Mouse (Mus musculus): ENCODE data around the gene Zfp940.
"Not testable (repeated sequence)": the region's sequence is repeated elsewhere in the genome, so short reads cannot be mapped to it uniquely, and the experiment has no call there.

The Zfp940 gene

DNA sequence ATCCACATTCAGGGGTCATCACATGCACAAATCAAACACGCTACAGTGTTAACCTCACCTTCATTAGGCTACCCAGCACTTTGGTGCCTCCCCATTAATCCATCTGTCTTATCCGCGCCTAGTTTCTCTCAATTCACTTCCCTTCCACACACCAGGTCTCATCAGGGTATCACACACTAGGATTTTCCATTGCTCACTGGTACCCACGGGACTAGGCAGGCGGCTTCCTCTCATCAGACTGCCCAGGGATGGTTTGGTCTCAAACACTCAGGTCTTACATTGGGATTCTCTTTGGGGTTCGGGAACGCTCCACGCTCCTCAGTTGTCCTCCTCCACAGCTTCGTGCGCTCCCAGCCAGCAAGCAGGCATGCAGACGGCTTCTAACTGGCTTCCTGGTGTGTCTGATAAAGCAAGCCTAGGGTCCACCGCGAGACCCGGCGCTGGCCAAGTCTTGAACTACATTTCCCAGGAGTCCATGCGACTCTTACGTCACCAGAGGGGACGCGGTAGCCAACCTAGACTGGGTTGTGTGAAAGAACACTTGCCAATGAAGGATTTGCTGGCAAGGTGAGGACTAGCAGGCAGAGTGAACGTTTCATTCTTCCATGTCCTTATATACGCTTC lies at the start of gene Zfp940:
Gene Zfp940 (minus strand): TSS at position 451 of the 624 bp plus-strand sequence.
- peak; percentile 94 to 96 for DNase-seq

DNA sequence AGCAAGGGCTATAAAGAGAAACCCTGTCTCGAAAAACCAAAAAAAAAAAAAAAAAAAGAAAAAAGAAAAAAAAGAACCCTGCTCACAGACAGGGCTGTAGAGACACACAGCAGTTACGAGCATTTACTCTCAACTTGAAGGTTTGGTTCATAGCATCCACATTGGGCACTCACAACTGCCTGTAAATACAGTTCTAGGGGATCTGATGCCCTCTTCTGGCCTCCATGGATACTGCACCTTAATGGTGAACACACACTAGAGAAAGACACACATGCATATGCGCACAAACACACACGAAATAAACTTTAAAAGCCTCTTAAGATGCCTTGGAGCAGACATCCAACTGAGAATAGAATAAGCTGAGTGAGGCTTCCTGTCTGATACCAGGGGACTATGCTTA lies 44.9 kb upstream of the Zfp940 start:
- no peak for DNase-seq

- no peak for DNase-seq
Observed at GRCm38 (mm10) chr7:29892756-29893155, 39.3 kb upstream of the Zfp940 start.

- no peak for DNase-seq
Observed at GRCm38 (mm10) chr7:29890501-29890900, 37.0 kb upstream of the Zfp940 start.

- no peak for DNase-seq
Observed at GRCm38 (mm10) chr7:29880916-29881315, 27.4 kb upstream of the Zfp940 start.

DNA sequence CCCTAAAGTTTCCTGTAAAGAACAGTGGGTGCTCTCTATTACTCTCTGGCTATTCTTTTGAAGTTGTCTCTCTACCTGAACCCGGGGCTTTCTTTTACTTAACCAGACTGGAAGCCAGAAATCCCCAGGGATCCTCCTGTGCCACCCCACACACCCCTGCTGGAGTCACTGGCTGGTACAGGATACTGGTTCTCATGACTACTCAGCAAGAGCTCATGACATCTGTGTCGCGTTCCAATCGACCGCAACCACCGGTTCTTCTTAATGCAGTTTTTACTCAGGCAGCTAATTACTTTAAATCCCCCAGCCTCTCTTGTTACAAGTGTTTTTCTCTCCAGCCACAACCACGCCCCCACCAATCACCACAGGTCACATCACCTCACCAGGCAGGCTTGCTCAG lies 26.6 kb upstream of the Zfp940 start:
- no peak for DNase-seq

DNA sequence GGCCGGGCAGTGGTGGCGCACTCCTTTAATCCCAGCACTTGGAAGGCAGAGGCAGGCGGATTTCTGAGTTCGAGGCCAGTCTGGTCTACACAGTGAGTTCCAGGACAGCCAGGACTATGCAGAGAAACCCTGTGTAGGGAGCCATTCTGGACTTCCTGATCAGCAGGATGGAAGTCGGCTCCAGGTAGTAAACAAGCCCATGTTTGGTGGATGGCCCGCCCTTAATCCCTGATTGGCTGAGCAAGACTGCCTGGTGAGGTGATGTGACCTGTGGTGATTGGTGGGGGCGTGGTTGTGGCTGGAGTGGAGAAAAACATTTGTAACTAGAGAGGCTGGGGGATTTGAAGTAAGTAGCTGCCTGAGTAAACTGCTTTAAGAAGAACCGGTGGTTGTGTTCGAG lies 24.1 kb upstream of the Zfp940 start:
- DNase-seq = not testable (repeated sequence)

GRCm38 (mm10) chr7:29874256-29874655 lies 20.8 kb upstream of the Zfp940 start:
- DNase-seq = no peak

DNA sequence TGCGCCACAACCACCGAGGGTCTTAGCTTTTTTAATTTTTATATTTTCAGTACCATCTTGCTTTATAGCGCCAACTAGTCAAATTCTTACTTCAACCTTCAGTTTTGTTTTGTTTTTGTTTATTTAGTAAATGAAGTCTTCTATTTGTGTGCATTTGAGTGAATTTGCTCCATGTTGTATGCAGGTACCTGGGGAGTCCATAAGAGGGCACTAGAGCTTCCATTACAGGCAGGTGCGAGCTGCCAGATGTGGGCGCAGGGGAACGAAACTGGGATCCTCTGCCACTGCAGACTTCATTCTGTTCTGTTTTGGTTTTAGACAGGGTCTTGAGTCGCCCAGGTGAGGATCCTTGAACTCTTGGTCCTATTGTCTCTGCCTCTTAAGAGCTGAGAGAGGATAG lies 8.2 kb upstream of the Zfp940 start:
- no peak for DNase-seq

DNA sequence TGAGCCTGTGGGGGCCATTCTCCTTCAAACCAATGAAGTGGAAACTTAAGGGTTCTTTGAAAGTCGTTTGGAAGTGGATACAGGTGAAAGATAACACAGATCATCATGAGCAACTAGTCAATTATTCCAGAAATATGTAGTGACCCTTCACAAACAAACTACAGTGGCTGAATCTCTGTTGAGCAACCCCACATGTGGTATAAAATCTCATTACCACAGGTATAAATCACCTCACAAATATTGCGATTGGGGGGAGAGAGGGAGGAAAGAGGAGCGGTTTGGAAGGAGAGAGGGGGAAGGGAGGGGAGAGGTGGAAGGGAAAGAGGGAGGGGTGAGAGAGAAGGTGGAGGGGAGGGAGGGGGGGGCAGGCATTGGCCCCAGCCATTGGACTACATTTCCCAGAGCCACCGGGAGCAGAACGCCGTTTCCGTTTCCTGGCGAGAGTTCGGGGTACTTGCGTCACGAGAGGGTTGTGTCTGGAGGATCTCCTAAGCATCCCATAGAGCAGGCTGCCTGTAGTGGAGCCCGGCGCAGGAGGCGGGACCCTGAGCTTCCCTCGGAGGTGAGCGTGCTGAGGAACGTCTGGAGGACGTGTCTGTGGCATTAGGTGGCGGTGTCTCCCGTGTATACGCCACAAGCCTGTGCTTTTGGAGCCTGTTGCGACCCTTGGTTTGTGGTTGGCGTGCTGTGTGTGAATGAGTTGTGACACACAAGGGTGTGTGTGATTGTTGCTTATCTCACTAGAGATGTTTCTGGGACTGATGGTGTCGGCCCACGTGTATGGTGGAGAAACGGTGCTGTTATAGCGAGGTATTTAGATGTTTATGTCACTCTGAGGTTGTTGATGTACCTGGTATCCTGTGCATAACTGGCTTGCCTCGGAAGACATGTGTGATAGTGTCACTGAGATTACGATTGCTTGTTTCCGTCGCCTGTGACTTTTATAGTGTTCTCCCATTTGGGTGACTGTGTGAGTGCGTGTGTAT lies 6.4 kb upstream of the Zfp940 start, which contains the start of gene Zfp420:
Gene Zfp420 (plus strand): TSS at position 448 of the 986 bp plus-strand sequence.
- peak; percentile 96 to 97 for DNase-seq

DNA sequence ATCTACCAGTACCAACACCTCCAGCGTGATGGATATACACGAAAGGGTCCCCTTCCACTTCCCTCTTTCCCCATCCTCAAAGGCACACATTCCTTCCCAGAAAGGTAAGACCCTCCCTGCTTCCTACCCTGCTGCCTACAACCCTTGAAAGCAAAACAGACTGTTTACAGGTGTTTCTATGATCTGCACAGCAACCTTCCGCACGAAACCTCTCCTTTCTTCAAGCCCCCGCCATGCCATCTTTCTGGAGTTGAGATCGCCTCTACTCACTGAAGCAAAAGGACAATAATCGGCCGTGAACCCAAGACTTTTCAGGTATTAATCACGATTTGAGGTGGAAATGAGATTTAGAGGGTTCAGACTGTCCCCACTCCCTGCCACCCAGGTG lies 644 bp downstream of the Zfp940 start:
- DNase-seq = no peak

DNA sequence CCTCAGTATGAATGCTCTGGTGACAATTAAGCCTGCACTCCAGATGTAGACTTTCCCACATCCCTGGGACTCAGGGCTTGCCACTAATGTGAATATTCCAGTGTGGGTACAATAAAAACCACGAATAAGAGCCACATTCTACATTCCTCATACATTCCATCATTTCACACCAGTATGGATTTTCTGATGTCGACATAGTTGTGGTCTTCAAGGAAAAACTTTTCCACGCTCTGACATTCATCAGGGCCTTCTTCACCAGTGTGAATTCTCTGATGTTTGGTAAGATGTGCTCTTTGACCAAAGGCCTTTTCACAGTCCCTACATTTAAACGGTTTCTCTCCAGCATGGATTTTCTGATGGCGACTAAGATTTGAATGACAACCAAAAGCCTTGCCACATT lies 8.9 kb downstream of the Zfp940 start:
- no peak for DNase-seq

DNA sequence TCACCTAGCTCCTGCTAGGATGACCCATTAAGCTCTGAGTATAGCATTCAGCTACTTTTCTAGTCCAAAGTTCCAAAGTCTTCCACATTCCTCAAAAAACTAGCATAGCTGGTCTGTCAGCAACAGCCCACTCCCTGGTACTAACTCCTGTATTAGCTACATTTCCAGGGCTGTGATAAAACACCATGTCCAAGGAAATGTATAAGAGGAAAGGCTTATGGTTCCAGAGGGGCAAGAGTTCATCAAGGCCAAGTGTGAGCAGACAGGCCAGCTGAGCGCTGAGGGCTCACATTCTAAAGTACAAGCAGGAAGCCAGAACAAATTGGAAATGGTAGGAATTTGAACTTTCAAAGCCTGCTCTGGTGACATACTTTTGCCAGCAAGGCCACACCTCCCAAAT lies 11.4 kb downstream of the Zfp940 start:
- no peak for DNase-seq

GRCm38 (mm10) chr7:29839256-29839655 lies 14.2 kb downstream of the Zfp940 start:
- DNase-seq = no peak

GRCm38 (mm10) chr7:29836816-29837215 lies 16.7 kb downstream of the Zfp940 start:
- DNase-seq = no peak

DNA sequence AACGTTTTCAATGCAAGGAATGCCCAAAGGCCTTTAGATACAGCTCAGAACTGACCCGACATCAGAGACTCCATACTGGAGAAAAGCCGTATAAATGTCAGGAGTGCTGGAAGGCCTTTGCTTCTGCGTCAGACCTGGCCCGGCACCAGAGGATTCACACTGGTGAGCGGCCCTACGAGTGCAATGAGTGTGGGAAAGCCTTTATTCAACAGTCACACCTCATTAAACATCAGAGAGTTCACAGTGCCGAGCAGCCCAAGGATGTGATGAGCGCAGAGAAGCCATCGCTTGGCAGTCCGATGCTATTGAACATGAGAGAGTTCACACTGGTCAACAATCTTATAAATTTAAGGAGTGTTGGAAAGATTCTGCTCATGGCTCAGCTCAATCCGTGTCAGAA lies 23.7 kb downstream of the Zfp940 start:
- DNase-seq = no peak

DNA sequence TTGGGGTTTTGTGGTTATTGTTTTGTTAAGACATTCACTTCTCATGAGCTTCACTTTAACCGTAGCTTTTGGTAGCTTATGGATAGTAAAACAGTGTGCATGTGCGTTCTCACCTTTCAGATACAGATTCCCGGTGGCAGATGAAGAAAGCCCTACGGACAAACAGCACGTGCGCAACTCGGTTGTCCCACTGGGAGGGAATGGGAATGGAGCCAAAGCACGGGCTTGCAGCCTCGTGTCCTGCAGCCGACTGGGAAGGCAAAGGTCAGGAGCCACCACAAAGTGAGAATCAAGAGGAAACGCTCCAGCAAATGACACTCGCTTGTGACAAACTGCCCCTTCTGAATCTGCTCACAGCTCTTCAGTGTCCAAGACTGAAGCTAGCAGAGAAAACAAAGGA lies 25.5 kb downstream of the Zfp940 start:
- peak in 1 of 2 experiments; percentile 15 for DNase-seq

- DNase-seq = peak; percentile 86
Observed at GRCm38 (mm10) chr7:29818619-29819254, 34.7 kb downstream of the Zfp940 start.

- DNase-seq = peak; percentile 90 to 92
Observed at GRCm38 (mm10) chr7:29815910-29816429, 37.5 kb downstream of the Zfp940 start, which contains the start of gene Zfp790. Zfp790 (plus strand) TSS chr7:29816114.

DNA sequence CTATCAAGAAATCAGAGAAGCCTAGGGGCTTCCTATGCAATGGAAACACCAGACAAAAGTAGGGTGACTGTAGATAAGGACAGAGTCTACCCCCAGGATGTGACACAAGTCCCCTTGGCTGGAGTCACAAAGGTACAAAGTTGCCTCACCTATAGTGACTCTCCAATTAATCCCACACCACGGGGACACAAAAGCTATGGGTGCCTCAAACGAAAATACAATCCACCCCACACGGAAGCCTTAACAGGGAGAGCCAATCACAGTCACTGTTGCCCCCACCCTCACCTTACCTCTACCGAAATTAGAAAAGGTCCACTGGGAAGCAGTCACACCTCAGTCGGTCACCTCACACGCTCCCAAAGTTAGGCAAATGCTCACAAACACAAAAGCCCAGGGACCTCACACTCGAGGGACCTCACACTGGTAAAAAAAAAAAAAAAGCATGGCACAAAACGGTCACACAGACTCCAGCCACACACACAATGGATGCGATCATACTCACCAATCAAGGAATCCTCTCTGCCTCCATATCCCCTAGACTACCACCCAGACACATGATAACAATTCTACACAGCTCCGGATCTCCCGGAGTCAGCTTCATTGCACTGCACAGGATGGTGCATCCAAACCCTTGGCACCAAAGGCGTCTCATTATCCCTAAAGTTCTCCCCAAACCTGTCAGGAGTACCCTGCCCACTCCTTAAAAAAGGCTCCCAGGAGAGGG lies 38.2 kb downstream of the Zfp940 start:
- DNase-seq = peak in 1 of 2 experiments; percentile 28

GRCm38 (mm10) chr7:29814381-29814780 lies 39.1 kb downstream of the Zfp940 start:
- no peak for DNase-seq

DNA sequence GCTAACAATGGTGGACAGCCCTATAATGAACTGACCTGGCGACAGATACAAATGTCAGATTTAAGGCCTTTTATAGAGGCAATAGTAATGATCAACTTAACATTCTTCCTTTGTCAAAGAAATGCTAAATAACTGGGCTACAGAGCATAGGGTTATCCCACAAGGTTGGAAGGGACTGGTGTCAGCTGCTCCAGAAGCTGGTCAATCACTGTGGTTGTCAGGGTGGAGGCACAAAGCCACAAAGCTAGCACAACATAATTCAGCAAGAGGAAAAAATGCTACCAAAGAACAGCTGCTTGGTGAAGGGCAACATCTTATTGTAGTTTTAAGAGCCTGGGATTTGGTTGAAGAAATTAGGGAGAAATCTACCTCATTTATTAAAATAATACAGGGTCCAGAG lies 41.2 kb downstream of the Zfp940 start:
- no peak for DNase-seq

Data from cerebellum, postnatal 10 days (tissue).